Mouse (Mus musculus): ENCODE results near the gene Zfp956. TPM values are rescaled to one million over a fixed set of nuclear protein-coding genes. Genes with fewer than 3 reads are reported as not detected.

Gene Zfp956
- polyA plus RNA-seq, 1 experiment from 2014 or later = 24.7 TPM

- WGBS = 18% methylated on average over 6 of the region's 6 CpGs
- no peak overlapping the region for H3K4me2 ChIP-seq
- no peaks in the 10 kb centered on the region for H3K4me1 ChIP-seq
- H3K36me3 ChIP-seq (replicated peaks) = no peaks in the 10 kb centered on the region
- H3K9me3 ChIP-seq = no peaks in the 10 kb centered on the region
- H3K4me3 ChIP-seq = no peak overlapping the region
- ATAC-seq (replicated peaks) = peak; percentile 83
- H3K27ac ChIP-seq = no peak overlapping the region
- H3K9ac ChIP-seq = no peak overlapping the region
- no peaks in the 10 kb centered on the region for H3K27me3 ChIP-seq (replicated peaks)
Observed at GRCm38 (mm10) chr6:47978897-47979368, 25.7 kb downstream of the Zfp956 start.

GRCm38 (mm10) chr6:47983936-47984335, 30.7 kb downstream of the Zfp956 start:
- 8% methylated on average over 2 of the region's 2 CpGs for WGBS
- Histone ChIP-seq H3K4me2 (no peak overlapping the region), H3K27me3 (replicated peaks) (no peaks in the 10 kb centered on the region), H3K4me1 (no peaks in the 10 kb centered on the region), H3K4me3 (no peak overlapping the region), H3K9ac (no peak overlapping the region), H3K27ac (no peak overlapping the region), H3K36me3 (replicated peaks) (no peaks in the 10 kb centered on the region), H3K9me3 (no peaks in the 10 kb centered on the region)
- ATAC-seq (replicated peaks) = no peak

DNA sequence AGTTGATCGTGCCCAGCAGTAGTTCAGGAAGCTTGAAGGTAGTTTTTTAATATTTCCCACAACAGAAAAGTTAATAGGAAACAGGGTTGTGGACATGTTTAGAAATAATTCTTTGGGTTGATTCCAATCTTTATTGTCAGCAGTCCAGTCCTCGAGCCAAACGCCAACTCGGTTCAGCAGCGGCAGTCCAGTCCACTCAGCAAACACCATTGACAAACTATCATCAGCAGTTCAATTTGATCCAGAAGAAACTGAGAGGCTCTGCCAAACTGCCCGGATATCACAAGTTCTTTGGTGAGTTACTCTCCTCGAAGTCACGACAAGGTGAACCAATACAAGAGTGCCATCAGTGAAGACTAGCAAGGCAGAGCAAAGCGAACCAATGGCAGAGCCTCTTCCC, 42.5 kb downstream of the Zfp956 start:
- no peak overlapping the region for H3K4me2 ChIP-seq
- no peaks in the 10 kb centered on the region for H3K9me3 ChIP-seq
- no peak overlapping the region for H3K9ac ChIP-seq
- no peak overlapping the region for H3K4me3 ChIP-seq
- no peaks in the 10 kb centered on the region for H3K4me1 ChIP-seq
- H3K27me3 ChIP-seq (replicated peaks) = no peaks in the 10 kb centered on the region
- WGBS = 92% methylated on average over 9 of the region's 9 CpGs
- no peaks in the 10 kb centered on the region for H3K36me3 ChIP-seq (replicated peaks)
- no peak overlapping the region for H3K27ac ChIP-seq
- ATAC-seq (replicated peaks) = no peak

GRCm38 (mm10) chr6:48010727-48011126, 57.5 kb downstream of the Zfp956 start:
- no peak for ATAC-seq (replicated peaks)
- H3K36me3 ChIP-seq (replicated peaks) = no peaks in the 10 kb centered on the region
- no peak overlapping the region for H3K4me3 ChIP-seq
- H3K4me1 ChIP-seq = no peaks in the 10 kb centered on the region
- no peak overlapping the region for H3K9ac ChIP-seq
- H3K27ac ChIP-seq = no peak overlapping the region
- no peak overlapping the region for H3K4me2 ChIP-seq
- H3K27me3 ChIP-seq (replicated peaks) = no peaks in the 10 kb centered on the region
- WGBS = 39% methylated on average over 8 of the region's 8 CpGs
- H3K9me3 ChIP-seq = no peaks in the 10 kb centered on the region

Other genes starting within 250 kb of the Zfp956 start
- 138 and 149 TPM in 2 replicates for gene Pdia4, start 140.0 kb upstream of the Zfp956 start, polyA plus RNA-seq (2015; fragmentation: Nextera tagmentation; extraction: Ambion mirVana)
- gene Zfp786, start 122.5 kb upstream of the Zfp956 start, polyA plus RNA-seq (2015; fragmentation: Nextera tagmentation; extraction: Ambion mirVana) = 21.1 and 22.8 TPM in 2 replicates
- gene Zfp398, start 117.7 kb upstream of the Zfp956 start, polyA plus RNA-seq (2015; fragmentation: Nextera tagmentation; extraction: Ambion mirVana) = 20.9 and 22.5 TPM in 2 replicates
- gene Zfp282, start 76.2 kb upstream of the Zfp956 start, polyA plus RNA-seq (2015; fragmentation: Nextera tagmentation; extraction: Ambion mirVana) = 27.5 and 27.8 TPM in 2 replicates
- 19.7 and 20.0 TPM in 2 replicates for gene Zfp212, start 32.9 kb upstream of the Zfp956 start, polyA plus RNA-seq (2015; fragmentation: Nextera tagmentation; extraction: Ambion mirVana)
- gene Zfp777, start 95.5 kb downstream of the Zfp956 start, polyA plus RNA-seq (2015; fragmentation: Nextera tagmentation; extraction: Ambion mirVana) = 13.9 and 15.1 TPM in 2 replicates
- gene Zfp746, start 133.2 kb downstream of the Zfp956 start, polyA plus RNA-seq (2015; fragmentation: Nextera tagmentation; extraction: Ambion mirVana) = 22.4 and 26.3 TPM in 2 replicates

Data from midbrain, embryonic 15.5 days (tissue).